Mouse (Mus musculus) embryo, embryonic 10.5 days (tissue): ENCODE measurements at regions not wholly inside any gene's neighbourhood (a gene's known extent, or its start where the extent isn't known, plus 50 kb on each side); places are given as distances from the start of the nearest gene placed in this dataset.

Experiments used
- DNase-seq: peaks from one replicate; pipeline ENCODE4 v3.0.0-alpha.2; 2015; ENCODE audit warnings: low spot score

DNA sequence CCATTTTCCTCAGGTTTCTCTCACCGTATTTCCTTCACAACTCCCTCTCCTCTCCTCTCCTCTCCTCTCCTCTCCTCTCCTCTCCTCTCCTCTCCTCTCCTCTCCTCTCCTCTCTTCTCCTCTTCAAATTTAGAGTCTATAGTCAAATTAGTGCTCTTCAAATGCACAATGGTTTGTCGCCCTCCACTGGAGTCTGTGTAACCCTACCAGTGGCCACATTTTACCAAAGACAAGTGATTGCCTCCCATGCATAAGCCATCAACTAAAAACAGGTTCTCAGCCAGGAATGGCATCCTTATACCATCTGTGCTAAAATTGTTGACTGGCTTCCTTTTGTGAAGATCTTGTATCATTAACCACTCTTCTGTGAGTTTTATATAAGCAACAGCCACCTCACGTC, 979.5 kb upstream of the Adam24 start:
- DNase-seq = peak; percentile 5

DNA sequence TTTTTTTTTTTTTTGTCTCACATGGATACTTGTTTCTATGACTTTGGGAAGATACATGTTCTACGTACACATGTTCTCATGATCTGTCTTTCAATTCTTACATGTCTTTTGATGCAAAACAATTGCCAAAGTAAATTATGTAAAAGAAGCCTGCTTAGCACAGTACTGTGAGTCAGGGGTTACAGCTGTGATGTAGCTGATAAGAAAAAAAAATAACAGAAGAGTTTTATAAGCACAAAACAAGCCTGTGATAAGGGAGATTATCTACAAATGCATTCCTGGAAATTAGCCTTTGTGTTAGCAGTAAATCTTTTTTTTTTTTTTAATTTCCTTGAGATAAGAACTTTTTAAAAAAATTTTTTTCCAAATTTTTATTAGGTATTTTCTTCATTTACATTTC, 969.0 kb upstream of the Adam24 start:
- no peak for DNase-seq

DNA sequence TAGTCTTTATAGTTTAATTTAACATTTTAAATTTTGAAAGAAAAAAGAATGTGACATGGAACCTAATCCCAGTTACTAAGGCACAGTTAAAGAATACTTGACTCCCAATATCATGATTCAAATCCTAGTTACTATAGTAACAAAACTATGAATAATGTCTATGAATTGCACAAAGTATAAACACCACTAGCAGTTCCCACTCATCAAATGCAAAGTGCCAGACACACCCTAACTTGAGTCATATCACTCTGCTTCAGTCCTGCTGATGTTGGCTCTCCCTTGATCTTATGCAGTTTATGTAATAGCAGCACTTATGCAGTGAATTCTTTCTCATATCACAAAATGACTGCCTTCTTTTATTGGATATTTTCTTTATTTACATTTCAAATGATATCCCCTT, 932.5 kb upstream of the Adam24 start:
- no peak for DNase-seq

DNA sequence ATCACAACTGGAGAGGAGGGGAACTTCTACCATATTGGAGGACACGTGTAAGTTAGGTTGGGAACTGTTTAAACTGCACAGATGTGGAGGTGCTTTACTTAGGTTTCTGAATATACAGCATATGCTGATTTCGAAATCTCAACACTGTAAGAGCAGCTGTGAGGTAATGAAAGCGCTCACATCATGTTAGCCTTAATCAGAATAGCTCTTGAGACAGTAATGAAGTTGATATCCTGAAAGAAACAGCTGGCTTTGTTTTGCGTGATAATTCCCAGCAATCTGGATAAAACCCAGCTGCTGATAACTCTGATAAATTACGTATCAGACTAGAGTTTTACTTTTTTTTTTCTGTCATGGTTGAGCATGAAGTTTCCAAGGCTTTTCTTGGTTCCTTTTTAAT, 928.7 kb upstream of the Adam24 start:
- DNase-seq = no peak

DNA sequence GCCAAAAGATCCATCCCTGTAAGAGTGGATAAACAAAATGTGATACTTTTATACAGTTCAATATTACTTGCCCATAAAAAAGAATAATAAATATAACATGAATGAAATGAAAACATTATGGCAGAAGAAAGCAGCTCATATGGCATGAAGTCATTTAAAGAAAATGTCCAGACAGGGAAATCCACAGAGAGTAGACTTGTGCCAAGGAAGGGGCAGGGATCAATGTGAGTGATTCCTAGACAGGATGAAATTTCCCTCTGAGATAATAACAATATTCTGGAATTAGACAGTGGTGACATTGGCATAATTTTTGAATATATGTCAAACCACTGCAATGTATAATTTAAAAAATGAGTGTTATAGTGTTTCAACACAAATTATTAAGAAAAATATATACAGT, 915.0 kb upstream of the Adam24 start:
- DNase-seq = no peak

DNA sequence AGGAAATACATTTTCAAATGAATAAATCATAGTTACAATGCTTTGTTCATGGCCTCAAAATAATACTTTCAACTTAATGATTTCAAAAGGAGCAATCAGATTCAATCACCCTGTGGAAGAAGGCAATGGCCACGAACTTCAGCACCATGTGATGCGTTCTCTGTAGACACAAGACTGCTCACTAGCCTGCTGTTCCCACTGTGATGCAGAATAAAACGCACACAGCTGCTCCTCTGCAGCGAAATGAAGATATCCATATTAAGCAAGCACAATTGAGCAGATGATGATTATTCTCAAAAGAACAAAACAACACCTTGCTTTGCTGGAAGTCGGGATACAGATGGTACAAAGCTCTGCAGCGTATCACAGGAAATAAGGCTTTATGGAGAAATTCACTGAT, 895.4 kb upstream of the Adam24 start:
- no peak for DNase-seq

DNA sequence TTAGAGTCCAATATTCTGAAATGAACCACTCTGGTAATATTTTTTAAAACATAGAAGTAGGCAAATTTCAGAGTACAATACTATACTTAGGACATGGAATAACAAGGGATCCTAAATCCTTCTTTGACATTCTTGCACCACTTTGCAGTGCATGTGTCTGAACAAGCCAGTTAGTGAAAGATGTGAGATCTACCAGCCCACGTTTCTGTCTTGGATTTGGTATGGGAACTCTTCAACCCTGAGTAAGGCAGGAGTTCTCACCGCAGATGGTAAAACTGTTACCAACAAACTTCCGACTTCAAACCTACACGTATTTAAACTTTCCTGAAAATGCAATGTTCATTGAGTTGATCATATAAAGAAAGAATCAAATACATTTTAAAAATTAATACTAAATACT, 894.7 kb upstream of the Adam24 start:
- no peak for DNase-seq

DNA sequence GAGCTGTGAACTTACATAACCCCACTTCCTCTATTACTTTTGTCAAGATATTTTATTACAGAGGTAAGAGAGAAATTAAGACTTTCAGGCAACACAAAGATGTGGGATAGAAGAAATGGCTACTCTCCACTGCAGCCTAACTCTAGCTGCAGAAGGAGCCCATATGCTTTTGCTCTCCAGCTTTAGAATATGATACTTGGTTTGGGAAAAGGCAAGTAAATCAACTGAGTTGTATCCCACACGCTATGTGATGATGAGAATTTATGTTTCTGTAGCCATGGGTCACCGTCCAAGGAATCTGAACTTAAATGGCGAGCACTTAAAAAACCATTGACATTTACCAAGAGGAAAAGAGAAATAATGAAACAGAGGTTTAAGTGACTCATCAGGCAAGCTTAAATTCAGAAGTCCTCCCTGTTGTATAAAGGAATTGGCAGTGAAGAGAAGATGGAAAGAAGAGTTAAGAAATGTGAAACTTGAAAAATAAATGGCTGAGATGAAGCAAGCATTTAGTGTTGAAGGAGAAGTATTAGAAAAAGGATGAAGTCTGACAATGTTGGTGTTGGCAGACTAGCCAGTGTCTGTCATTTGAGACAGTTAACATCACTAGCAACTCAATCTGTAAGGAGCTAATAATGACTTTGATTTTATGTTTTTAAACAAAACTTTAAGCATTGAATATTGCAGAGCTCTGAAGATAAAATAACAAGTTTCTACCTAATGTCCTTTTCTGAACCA, 893.3 kb upstream of the Adam24 start:
- peak; percentile 1 for DNase-seq

DNA sequence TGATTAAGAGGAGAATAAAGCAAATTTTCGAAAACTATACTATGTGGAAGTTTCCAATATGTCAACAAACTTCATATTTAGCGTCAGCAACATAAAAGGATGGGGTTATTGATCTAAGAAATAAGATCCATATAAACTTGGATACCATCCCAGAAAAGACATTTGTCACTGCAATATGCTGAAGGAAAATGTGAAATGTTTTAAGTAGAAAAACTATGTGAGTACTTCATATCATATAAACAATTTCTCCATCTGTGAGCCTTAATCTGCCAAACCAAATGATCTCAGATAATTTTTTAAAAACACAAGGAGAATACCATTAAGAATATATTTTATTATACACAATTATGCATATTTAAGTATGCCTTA, 892.7 kb upstream of the Adam24 start:
- DNase-seq = no peak
